Mouse (Mus musculus): Measurements from ENCODE around the gene R3hdm4.

Gene R3hdm4

DNA sequence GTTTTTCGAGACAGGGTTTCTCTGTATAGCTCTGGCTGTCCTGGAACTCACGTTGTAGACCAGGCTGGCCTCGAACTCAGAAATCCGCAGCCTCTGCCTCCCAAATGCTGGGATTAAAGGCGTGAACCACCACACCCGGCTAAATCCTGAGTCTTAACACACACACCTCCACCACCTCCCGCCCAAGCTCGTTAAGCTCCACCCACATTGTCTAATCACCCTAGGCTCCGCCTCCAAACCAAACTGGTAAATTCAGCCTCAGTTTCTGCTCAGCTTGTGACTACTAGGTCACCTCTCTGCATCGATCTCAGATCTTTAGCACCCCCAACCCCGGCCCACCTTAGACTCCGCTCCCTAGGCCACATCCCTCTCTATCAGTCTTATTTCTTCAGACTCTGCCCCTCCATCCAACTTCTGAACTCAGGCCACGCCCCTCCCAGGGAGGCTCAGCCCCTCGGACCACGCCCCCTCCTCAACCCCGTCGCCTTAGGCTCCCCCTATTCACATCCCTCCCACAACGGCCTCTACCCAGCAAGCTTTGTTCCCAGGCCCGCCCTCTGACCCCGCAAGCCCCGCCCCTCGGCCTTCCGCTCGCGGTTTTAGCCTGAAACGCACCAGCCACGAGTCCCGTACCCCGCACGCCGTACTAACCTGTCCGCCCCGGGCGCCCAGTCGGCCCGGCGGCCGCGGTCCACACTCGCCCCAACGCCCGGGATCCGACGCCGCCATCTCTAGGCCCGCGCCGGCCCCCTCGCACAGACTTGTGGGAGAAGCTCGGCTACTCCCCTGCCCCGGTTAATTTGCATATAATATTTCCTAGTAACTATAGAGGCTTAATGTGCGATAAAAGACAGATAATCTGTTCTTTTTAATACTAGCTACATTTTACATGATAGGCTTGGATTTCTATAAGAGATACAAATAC, 12.6 kb downstream of the R3hdm4 start, which contains the start of gene Med16:
Gene Med16 (minus strand): TSS at position 757 of the 925 bp plus-strand sequence.
- intact Hi-C loops (cut with DNase I) = no loop called here

DNA sequence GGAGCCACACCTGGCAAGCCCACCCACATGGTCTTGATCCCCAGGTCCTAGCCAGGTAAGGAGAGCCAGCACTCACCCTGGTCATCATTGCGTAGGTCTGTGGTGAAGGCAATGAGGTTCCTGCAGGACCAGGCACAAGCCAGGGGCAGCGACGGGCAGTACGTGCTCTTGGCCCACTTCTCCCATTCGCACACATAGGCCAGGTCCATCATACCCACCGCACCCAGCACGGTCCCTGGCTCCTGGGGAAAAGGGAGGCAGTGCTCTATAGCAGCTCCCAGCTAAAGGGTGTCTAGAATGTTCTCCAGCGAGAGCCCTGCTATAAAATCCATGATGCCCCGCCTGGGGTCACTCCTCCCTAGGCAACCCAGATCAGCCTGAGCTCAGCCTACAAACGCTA, 13.6 kb downstream of the R3hdm4 start:
- intact Hi-C loops (cut with DNase I) = no loop called here

DNA sequence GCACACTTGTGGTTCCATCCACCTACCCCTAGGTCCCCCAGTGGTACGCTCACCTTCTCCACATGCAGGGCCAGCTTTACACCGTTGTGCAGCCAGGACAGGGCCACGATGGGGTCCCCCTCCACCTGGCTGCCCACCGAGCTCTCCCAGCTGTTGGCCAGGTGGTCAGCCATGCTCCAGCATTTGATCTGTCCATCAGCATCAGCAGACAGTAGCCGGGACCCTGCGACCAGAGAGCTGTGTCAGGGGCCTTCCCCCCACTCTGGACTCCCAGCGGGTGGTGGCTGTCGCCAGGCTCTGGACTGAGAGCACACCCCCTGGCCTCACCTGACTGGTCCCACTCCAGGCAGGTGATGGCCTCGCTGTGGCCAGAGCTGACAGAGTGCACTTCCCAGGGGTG, 14.3 kb downstream of the R3hdm4 start:
- intact Hi-C loops (cut with DNase I) = no loop called here

DNA sequence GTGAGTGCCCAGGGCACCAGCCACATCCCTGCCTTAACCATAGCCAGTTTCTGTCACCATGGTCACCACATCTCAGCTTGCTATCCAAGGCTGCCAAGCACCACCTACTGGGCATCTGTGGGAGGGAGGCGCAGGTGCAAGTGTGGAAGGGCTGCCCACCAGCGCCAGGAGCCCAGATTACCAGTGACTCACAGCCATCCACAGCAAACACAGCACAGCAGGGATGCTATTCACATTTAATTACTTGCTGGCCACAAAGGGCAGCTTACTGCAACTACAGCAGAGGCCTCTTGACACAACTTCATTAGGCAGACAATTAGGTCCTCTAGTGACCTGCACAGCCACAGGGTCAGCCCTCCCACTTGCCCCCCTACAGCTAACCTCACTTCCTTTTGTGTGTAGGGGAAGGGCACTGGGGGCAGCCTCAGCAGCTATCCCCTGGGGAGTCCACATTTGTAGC, 20.0 kb downstream of the R3hdm4 start:
- intact Hi-C loops (cut with DNase I) = no loop called here

DNA sequence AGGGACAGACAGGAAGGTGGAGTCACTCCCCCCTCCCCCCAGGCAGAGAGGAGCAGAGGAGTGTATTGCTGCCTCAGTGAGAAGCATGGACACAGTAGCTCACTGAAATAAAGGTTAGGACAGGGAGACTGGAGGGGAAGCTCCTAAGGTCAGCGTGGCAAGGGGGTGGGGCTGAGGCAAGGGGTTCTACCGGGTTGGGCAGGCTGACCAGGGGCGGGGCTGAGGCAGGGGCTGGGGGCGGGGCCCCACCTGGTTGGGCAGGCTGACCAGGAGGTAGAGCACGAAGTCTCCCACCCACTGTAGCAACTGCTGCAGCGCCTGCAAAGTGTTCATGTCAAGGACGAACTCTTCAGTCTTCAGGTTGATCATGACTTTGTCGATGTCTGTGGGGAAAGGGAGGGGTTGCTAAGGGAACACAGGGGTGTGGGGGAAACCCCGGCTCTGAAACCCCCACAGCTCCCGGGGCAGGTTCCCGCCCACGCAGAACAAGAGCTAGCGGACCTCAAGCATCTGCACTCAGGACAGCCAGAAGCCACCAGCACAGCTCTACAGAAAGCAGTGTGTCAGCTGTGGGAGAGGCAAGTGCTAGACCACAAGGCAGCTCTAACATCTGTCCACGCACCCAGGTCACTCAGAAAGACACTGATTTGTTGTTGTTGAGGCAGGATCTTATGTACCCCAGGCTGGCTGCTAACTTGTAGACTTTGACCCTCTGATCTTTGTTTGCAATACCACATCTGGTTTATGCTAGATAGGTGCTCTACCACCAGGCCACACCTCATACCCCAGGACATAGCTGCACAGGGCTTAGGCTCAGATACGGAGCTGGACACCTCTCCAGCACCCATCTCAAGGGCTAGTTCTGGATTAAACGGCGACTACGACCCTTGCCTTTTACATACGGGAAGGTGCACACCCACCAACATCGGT, 23.4 kb downstream of the R3hdm4 start:
- intact Hi-C loops (cut with DNase I) = no loop called here

DNA sequence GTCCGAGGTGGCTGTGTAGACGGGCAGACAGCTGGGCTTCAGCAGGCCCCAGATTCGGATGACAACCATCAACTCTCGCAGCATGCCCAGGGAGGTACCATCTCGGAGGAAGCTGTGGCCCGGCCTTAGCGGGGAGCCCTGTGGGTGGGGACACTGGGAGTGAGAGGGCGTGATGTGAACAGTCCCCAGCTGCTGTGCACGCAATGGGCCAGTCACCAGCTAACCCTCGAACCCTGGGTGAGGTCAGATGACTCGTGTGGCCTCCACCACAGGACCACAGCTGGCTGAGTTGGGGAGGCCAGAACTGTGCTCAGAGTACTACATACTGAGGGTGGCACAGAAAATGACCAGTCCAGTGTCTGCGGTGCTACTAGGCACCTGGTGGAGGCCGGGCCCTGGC, 24.2 kb downstream of the R3hdm4 start:
- intact Hi-C loops (cut with DNase I) = no loop called here

DNA sequence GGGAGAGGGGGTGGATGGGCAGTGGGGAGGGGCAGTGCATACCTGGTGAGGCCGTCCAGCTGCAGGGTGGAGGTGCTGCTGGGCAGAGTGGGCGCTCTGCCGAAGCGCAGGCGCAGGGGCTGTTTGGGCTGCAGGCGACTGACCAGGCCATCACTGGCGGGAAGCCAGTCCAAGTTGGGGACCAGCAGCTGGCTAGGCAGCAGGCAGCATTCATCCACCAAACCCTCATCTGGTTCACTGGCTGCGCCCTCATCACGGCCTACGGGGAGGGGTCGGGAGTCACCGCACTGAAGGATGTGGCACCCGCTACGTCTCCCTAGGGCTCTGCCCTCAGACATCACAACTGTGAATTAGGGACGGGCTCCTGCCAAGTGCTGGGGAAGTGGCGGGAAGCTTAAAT, 24.7 kb downstream of the R3hdm4 start:
- intact Hi-C loops (cut with DNase I) = no loop called here

DNA sequence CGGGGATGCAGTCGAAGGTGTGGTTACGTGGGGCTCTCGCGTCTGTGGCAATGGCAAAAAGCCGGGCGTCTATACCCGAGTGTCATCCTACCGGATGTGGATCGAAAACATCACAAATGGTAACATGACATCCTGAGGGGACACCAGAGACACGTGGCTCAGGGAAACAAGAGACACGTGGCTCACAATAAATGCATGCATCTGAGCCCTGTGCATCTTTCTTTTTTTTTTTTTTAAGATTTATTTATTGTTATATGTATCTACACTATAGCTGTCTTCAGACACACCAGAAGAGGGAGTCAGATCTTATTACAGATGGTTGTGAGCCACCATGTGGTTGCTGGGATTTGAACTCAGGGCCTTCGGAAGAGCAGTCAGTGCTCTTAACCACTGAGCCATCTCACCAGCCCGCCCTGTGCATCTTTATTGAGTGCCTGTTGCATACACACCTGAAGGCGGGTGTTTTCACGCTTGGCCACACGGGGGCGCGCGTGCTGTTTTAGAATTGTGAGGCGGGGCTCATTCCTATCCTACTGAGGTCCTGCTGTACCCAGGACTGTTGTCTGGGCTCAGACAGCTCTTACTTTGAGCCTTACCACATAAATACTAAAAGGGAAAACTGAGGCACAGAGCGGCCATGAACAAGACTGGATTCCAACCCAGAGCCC, 28.4 kb downstream of the R3hdm4 start:
- intact Hi-C loops (cut with DNase I) = loop anchor here (5.0 kb wide), 1 partner anchor 65 kb away; no protein-coding TSS in a partner anchor

DNA sequence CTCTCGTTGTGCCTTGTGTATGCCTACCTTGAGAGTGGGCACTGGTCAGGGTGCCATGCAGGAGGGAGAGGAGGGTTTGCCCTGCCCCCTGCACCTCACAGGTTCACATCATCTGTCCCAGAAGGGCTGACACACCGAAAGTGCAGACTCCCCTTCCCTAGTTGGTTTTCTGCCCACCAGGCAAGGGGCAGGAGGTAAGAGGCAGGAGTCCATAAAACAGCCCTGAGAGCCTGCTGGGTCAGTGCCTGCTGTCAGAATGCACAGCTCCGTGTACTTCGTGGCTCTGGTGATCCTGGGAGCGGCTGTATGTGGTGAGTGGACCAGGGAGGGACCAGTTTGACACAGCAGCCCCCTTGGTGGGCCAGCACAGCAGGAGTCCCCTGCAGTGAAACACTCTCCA, 30.3 kb downstream of the R3hdm4 start, which contains the start of gene Cfd:
Gene Cfd (plus strand): TSS at position 184 of the 400 bp plus-strand sequence.
- intact Hi-C loops (cut with DNase I) = loop anchor here (5.0 kb wide), 1 partner anchor 67 kb away; no protein-coding TSS in a partner anchor

DNA sequence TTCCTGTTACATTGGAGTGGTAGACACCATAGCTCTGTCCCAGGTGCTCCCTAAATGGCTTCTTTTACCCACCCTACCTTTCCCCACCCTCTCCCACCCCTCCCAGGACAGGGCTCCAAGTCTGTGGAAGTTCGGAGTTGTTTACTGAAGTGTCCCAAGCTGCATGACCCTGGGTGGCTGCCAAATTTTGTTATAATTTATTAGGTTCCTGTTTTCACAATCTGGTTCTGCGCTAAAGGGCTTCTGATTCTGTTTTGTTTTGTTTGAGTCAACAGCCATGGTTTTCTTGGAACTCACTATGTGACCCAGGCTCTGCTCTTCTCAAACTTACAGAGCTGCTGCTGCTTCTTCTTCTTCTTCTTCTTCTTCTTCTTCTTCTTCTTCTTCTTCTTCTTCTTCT, 31.6 kb downstream of the R3hdm4 start:
- intact Hi-C loops (cut with DNase I) = no loop called here

DNA sequence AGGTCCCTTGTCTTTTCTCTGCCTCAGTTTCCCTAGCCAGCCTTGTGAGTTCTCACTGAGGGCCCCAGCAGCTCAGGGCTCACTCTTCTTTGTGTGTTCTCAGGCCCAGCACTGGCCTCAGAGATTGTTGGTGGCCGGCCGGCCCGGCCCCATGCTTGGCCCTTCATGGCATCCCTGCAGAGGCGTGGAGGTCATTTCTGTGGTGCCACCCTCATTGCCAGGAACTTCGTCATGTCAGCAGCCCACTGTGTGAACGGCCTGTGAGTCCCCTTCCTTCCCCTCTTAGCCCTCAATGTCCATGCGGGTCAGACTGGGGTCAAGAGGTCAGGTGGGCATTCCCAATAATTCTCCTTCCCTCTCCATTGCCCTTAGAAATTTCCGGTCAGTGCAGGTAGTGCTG, 34.4 kb downstream of the R3hdm4 start:
- intact Hi-C loops (cut with DNase I) = no loop called here

DNA sequence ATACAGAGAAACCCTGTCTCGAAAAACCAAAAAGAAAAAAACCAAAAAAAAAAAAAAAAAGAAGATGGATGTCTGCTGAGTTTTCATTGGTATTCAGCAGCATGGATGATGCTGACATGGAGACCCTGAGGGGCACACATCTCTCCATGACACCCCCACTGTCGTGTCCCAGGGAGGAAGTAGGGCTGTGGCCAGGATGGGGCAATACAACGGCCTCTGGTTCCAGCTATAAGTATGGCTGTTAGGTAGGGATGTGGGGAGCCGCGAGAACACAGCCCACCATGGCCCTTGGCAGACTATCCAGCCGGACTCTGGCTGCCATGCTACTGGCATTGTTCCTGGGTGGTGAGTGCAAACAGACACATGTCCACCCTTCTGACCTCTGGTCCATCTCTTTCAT, 35.0 kb downstream of the R3hdm4 start, which contains the start of gene Elane:
Gene Elane (plus strand): TSS at position 194 of the 400 bp plus-strand sequence.
- intact Hi-C loops (cut with DNase I) = no loop called here

DNA sequence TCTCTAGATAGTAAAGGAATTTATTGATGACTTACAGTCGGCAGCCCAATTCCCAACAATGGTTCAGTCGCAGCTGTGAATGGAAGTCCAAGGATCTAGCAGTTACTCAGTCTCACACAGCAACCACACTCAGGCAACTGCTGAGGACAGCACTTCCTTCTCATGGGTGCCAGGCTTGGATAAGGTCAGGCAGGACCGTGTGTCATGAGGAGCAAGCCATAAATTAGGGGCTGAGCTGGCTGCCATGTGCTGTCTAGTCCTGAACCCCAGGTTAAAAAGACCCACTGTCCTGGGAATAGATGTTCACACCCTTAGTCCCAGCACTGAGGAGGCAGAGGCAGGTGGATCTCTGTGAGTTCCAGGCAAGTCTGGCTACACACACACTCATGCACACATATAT, 36.1 kb downstream of the R3hdm4 start:
- intact Hi-C loops (cut with DNase I) = loop anchor here (5.0 kb wide), 2 partner anchors 37 to 53 kb away; partner anchors contain the start of gene R3hdm4

DNA sequence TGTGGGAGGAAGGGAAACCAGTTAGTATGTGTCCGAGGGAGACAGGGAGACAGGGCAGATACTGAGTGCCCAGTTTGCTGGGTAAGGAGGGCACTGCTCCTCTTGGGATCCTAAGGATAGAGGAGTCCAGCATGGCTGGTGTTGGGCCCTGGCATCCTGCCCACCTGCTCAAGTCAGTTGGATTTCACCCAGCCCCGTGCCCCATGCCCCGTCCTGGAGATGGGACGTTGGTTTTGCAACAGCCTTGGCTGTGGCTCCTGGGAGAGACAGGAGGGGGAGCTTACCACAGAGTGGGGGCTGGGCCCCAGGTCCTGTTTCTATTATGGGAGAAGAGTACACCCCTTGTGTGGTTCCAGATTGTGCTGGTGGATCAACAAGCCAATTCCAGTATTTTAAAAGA, 36.6 kb downstream of the R3hdm4 start:
- intact Hi-C loops (cut with DNase I) = loop anchor here (5.0 kb wide), 2 partner anchors 38 to 52 kb away; partner anchors contain the start of gene R3hdm4

DNA sequence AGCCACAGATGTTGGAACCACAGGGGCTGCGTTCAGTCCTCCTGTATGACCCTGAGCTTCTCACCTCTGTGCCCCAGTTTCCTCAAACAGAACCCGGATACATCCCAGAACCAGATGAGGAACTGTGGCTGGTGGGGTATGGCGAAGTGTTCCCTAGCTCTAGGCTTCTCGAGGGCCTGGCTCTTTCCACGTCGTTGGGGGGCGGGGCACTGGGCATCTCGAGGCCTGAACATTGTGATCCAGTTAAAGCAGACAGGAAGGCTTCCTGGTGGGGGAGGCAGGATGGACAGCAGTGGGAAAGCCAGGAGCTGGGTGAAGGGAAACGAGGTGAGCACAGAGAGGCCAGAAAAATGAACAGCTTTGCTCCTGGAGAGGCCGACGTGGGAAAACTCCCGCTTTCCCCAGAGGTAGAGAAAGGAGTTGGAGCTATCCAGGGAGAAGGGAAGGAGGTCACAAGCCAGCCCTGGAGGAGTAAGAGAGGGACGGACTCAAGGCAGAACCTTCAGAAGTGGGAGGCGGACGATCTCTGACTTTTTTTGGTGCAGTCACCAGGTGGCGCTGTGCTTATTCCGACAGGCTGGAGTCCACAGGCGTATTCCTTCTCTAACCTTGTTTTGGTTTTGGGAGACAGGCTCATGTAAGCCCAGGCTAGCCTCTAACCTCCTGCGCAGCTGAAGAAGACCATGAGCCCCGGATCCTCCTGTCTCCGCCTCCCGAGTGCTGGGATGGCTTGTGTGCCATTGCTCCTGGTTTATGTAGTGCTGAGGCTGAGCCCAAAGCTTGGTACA, 37.5 kb downstream of the R3hdm4 start:
- intact Hi-C loops (cut with DNase I) = loop anchor here (5.0 kb wide), 2 partner anchors 39 to 51 kb away; partner anchors contain the start of gene R3hdm4

DNA sequence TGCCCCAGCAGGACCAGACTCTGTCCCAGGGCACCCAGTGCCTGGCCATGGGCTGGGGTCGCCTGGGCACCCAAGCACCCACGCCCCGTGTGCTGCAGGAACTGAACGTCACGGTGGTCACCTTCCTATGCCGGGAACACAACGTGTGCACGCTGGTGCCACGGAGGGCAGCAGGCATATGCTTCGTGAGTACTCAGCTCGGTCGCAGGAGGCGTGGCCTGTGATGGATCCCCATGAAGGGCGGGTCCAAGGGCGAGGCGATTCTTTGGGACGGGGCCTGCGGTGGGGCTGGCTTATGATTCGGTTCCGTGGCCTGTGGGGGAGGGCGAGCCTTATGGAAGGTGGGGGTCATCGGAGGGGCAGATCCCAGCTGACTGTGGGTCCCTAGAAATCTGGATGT, 39.0 kb downstream of the R3hdm4 start:
- intact Hi-C loops (cut with DNase I) = loop anchor here (5.0 kb wide), 2 partner anchors 40 to 50 kb away; partner anchors contain the start of gene R3hdm4

DNA sequence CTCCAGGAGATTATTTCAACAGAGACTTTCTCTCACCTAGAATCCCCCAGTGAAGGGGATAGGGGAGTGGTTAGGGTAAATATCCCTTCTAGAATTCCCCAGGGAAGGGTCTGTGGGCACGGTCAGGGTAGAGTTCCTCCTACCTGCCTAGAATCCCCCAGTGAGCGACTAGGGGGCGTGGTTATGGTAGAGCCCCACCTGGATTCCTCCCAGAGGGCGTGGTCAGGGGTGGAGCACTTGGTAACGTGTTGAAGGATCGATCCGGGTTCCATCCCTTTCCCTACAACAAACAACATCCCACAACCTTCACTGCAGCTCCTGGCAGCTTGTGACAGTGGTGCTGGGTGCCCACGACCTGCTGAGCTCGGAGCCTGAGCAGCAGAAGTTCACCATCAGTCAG, 40.3 kb downstream of the R3hdm4 start:
- intact Hi-C loops (cut with DNase I) = loop anchor here (5.0 kb wide), 2 partner anchors 42 to 48 kb away; partner anchors contain the start of gene R3hdm4

DNA sequence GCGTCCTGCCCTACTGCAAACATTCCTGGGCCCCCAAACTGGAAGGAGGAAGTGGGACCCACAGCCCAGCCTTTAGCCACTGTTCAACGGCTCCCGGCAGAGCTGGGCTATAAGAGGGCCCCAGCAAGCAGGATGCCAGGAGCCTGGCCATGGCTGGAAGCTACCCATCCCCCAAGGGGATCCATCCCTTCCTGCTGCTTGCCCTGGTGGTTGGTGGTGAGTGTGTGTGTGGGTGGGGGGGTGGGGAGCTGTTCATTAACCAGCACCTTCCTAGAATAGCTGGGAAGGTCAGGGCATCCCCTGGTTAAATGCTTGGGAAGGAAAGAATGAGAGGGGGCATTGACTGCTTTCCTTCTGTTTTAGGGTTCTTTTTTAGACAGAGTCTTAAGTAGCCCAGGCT, 41.5 kb downstream of the R3hdm4 start:
- intact Hi-C loops (cut with DNase I) = no loop called here

DNA sequence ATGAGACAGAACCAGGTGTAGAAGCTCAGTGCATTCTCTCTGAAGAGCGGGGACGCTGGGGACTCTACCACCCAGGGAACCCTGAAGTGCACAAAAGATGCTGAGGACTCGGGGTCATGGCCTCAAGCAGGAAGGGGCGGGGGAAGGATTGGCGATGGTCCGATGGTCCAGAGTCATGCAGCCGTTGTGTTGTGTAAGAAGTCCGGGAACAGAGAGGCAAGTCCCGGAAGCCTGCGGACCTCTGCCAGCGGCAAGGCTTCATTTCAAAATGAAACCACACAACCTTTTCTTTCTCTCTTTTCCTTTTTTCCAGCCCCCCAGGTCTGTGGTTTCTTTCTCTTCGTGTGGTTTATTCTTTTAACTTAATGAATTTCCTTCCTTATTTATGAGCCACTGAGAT, 43.3 kb downstream of the R3hdm4 start:
- intact Hi-C loops (cut with DNase I) = no loop called here

DNA sequence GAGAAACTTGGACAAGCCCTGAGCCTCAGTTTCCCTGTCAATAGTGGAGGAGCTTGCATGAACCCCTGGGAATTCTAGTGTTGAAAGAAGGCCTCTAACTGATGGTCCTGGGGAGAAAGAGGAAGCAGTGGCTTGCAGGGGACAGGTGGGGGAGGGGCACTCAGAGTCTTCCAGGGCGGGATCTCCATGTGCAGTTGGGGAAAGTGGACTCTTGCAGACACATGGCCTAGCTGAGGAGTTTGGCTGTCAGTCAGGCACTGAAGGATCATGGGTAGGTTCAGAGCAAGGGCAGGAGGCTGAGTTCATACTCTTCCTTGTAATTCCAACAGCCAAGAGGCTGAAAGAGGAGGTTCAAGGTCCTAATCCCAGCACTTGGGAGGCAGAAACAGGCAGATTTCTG, 43.8 kb downstream of the R3hdm4 start:
- intact Hi-C loops (cut with DNase I) = no loop called here

Measured in adrenal gland (tissue).